Mouse (Mus musculus): ENCODE measurements around the gene Poc1b. TPM values are rescaled to one million over a fixed set of nuclear protein-coding genes. Genes with fewer than 3 reads are reported as not detected.
A peak's percentile ranks its signal among the peaks of the same experiment; 100 is the strongest.

Gene Poc1b
- polyA plus RNA-seq, 1 experiment = 21.8 TPM

GRCm38 (mm10) chr10:99179566-99179965 is 72.7 kb downstream of the Poc1b start:
- no peak overlapping the region for H3K27ac ChIP-seq (ENCODE audit: insufficient read depth, low read depth, low read length)
- TF ChIP-seq CTCF (IDR thresholded peaks at IDR 0.05; ENCODE audit: low read depth, low read length) = no peak
- no peak for TF ChIP-seq POLR2A (IDR thresholded peaks at IDR 0.05; ENCODE audit: borderline replicate concordance, low read depth, low read length)
- no peak overlapping the region for H3K4me3 ChIP-seq (ENCODE audit: insufficient read depth, low read length)
- peaks cover 50% of the 10 kb centered on the region for H3K4me1 ChIP-seq (ENCODE audit: control insufficient read depth, insufficient read depth, low read length)

GRCm38 (mm10) chr10:99181497-99181896 is 74.7 kb downstream of the Poc1b start:
- TF ChIP-seq CTCF (IDR thresholded peaks at IDR 0.05; ENCODE audit: low read depth, low read length) (no peak), POLR2A (IDR thresholded peaks at IDR 0.05; ENCODE audit: borderline replicate concordance, low read depth, low read length) (no peak)
- Histone ChIP-seq H3K4me3 (ENCODE audit: insufficient read depth, low read length) (no peak overlapping the region), H3K4me1 (ENCODE audit: control insufficient read depth, insufficient read depth, low read length) (peaks cover 38% of the 10 kb centered on the region), H3K27ac (ENCODE audit: insufficient read depth, low read depth, low read length) (peak overlapping the region; percentile 93)

GRCm38 (mm10) chr10:99182107-99182506 is 75.3 kb downstream of the Poc1b start:
- H3K4me1 ChIP-seq (ENCODE audit: control insufficient read depth, insufficient read depth, low read length) = peaks cover 34% of the 10 kb centered on the region
- H3K27ac ChIP-seq (ENCODE audit: insufficient read depth, low read depth, low read length) = peak overlapping the region; percentile 93

GRCm38 (mm10) chr10:99188175-99188574 is 81.3 kb downstream of the Poc1b start:
- H3K27ac ChIP-seq (ENCODE audit: insufficient read depth, low read depth, low read length) = no peak overlapping the region
- no peaks in the 10 kb centered on the region for H3K4me1 ChIP-seq (ENCODE audit: control insufficient read depth, insufficient read depth, low read length)
- no peak for TF ChIP-seq POLR2A (IDR thresholded peaks at IDR 0.05; ENCODE audit: borderline replicate concordance, low read depth, low read length)
- TF ChIP-seq CTCF (IDR thresholded peaks at IDR 0.05; ENCODE audit: low read depth, low read length) = no peak
- no peak overlapping the region for H3K4me3 ChIP-seq (ENCODE audit: insufficient read depth, low read length)

More at GRCm38 (mm10) chr10:99182107-99182506, 75.3 kb downstream of the Poc1b start:
- TF ChIP-seq POLR2A (IDR thresholded peaks at IDR 0.05; ENCODE audit: borderline replicate concordance, low read depth, low read length) = no peak
- no peak for TF ChIP-seq CTCF (IDR thresholded peaks at IDR 0.05; ENCODE audit: low read depth, low read length)
- no peak overlapping the region for H3K4me3 ChIP-seq (ENCODE audit: insufficient read depth, low read length)

GRCm38 (mm10) chr10:99188656-99189603 is 82.1 kb downstream of the Poc1b start:
- Histone ChIP-seq H3K4me1 (ENCODE audit: control insufficient read depth, insufficient read depth, low read length) (peaks cover 2% of the 10 kb centered on the region; the same call in 1 of the 2 replicates), H3K4me3 (ENCODE audit: insufficient read depth, low read length) (no peak overlapping the region), H3K27ac (ENCODE audit: insufficient read depth, low read depth, low read length) (no peak overlapping the region)
- TF ChIP-seq POLR2A (IDR thresholded peaks at IDR 0.05; ENCODE audit: borderline replicate concordance, low read depth, low read length) (no peak), CTCF (IDR thresholded peaks at IDR 0.05; ENCODE audit: low read depth, low read length) (no peak)

GRCm38 (mm10) chr10:99190798-99191197 is 84.0 kb downstream of the Poc1b start:
- peaks cover 12% of the 10 kb centered on the region for H3K4me1 ChIP-seq (ENCODE audit: control insufficient read depth, insufficient read depth, low read length)
- no peak overlapping the region for H3K4me3 ChIP-seq (ENCODE audit: insufficient read depth, low read length)
- TF ChIP-seq CTCF (IDR thresholded peaks at IDR 0.05; ENCODE audit: low read depth, low read length) = peak; percentile 53; the same call in 1 of the 2 replicates
- TF ChIP-seq POLR2A (IDR thresholded peaks at IDR 0.05; ENCODE audit: borderline replicate concordance, low read depth, low read length) = no peak
- no peak overlapping the region for H3K27ac ChIP-seq (ENCODE audit: insufficient read depth, low read depth, low read length)

GRCm38 (mm10) chr10:99194451-99195055 is 87.7 kb downstream of the Poc1b start:
- no peak for TF ChIP-seq CTCF (IDR thresholded peaks at IDR 0.05; ENCODE audit: low read depth, low read length)
- no peak for TF ChIP-seq POLR2A (IDR thresholded peaks at IDR 0.05; ENCODE audit: borderline replicate concordance, low read depth, low read length)
- Histone ChIP-seq H3K27ac (ENCODE audit: insufficient read depth, low read depth, low read length) (no peak overlapping the region), H3K4me3 (ENCODE audit: insufficient read depth, low read length) (no peak overlapping the region), H3K4me1 (ENCODE audit: control insufficient read depth, insufficient read depth, low read length) (peaks cover 38% of the 10 kb centered on the region)

- H3K4me3 ChIP-seq (ENCODE audit: insufficient read depth, low read length) = no peak overlapping the region
- H3K4me1 ChIP-seq (ENCODE audit: control insufficient read depth, insufficient read depth, low read length) = peaks cover 45% of the 10 kb centered on the region
- H3K27ac ChIP-seq (ENCODE audit: insufficient read depth, low read depth, low read length) = no peak overlapping the region
- no peak for TF ChIP-seq POLR2A (IDR thresholded peaks at IDR 0.05; ENCODE audit: borderline replicate concordance, low read depth, low read length)
- no peak for TF ChIP-seq CTCF (IDR thresholded peaks at IDR 0.05; ENCODE audit: low read depth, low read length)
These were observed 89.7 kb downstream of the Poc1b start for GRCm38 (mm10) chr10:99196556-99196955.

GRCm38 (mm10) chr10:99197125-99197524 is 90.3 kb downstream of the Poc1b start:
- H3K27ac ChIP-seq (ENCODE audit: insufficient read depth, low read depth, low read length) = peak overlapping the region; percentile 71; the same call in 1 of the 2 replicates
- TF ChIP-seq POLR2A (IDR thresholded peaks at IDR 0.05; ENCODE audit: borderline replicate concordance, low read depth, low read length) = no peak
- no peak for TF ChIP-seq CTCF (IDR thresholded peaks at IDR 0.05; ENCODE audit: low read depth, low read length)
- H3K4me3 ChIP-seq (ENCODE audit: insufficient read depth, low read length) = no peak overlapping the region
- H3K4me1 ChIP-seq (ENCODE audit: control insufficient read depth, insufficient read depth, low read length) = peaks cover 48% of the 10 kb centered on the region
